Mouse (Mus musculus) lung, embryonic 14.5 days (tissue): ENCODE measurements around the gene Mybpc2. TPM values are rescaled to one million over a fixed set of nuclear protein-coding genes. Genes with fewer than 3 reads are reported as not detected.
A peak's percentile ranks its signal among the peaks of the same experiment; 100 is the strongest.

Experiments
- ATAC-seq: fragments of 200-750 bp; cut with Nextera tagmentation; 2 replicates; pipeline ENCODE4 v1.8.0; 2017; ENCODE audit warnings: mild to moderate bottlenecking, moderate TSS enrichment, moderate library complexity; ENCODE audit not compliant: insufficient read depth
- DNase-seq: peaks from one replicate; pipeline ENCODE4 v3.0.0-alpha.2; 2015
- H3K27ac ChIP-seq: fragments of 300-500 bp; sonication (generic); 2 replicates; pipeline ENCODE4 v1.5.1; 2014; ENCODE audit warnings: low read depth, mild to moderate bottlenecking, moderate library complexity
- H3K27me3 ChIP-seq: fragments of 300-500 bp; sonication (generic); 2 replicates; pipeline ENCODE4 v1.6.1; 2014; ENCODE audit warnings: low read length, control low read depth; ENCODE audit not compliant: insufficient read depth
- H3K36me3 ChIP-seq: fragments of 300-500 bp; sonication (generic); 2 replicates; pipeline ENCODE4 v1.6.1; 2014; ENCODE audit warnings: control low read depth; ENCODE audit not compliant: insufficient read depth
- H3K4me1 ChIP-seq: fragments of 300-500 bp; sonication (generic); 2 replicates; pipeline ENCODE4 v1.6.1; 2014; ENCODE audit warnings: antibody characterized with exemption, control low read depth; ENCODE audit not compliant: insufficient read depth
- H3K4me2 ChIP-seq: fragments of 300-500 bp; sonication (generic); 2 replicates; pipeline ENCODE4 v1.6.1; 2014; ENCODE audit warnings: mild to moderate bottlenecking
- H3K4me3 ChIP-seq: fragments of 300-500 bp; sonication (generic); 2 replicates; pipeline ENCODE4 v1.5.1; 2014; ENCODE audit warnings: low read depth, low read length
- H3K9ac ChIP-seq: fragments of 300-500 bp; sonication (generic); 2 replicates; pipeline ENCODE4 v1.6.1; 2014
- H3K9me3 ChIP-seq: fragments of 300-500 bp; sonication (generic); 2 replicates; pipeline ENCODE4 v1.6.1; 2016; ENCODE audit warnings: low read depth, low read length, control low read depth
- CTCF ChIP-seq: IDR thresholded peaks from 2 replicates; pipeline ENCODE4 v1.5.1; 2016; ENCODE audit warnings: antibody characterized with exemption, low read depth
- WGBS: fragments of 180-500 bp; shearing (Covaris S2); extraction: QIAGEN DNeasy Blood & Tissue Kit; methylation state at CpG from one replicate; pipeline ENCODE4 v1.1.7; 2014; 5-methylcytosine and 5-hydroxymethylcytosine counted together
- polyA plus RNA-seq: library from polyadenylated mRNA; unstranded; fragments of >200 nt; fragmentation: Nextera tagmentation; extraction: Ambion mirVana; gene quantifications from 2 replicates; pipeline ENCODE4 v1.2.1, GENCODE M21; 2014

Gene Mybpc2
- polyA plus RNA-seq, 1 experiment from 2014 or later: 0.14 TPM

GRCm38 (mm10) chr7:44500046-44500445 lies 24.4 kb downstream of the Mybpc2 start:
- no peak overlapping the region for H3K27ac ChIP-seq
- 45% methylated on average over 20 of the region's 20 CpGs for WGBS
- no peak overlapping the region for H3K9ac ChIP-seq
- no peaks in the 10 kb centered on the region for H3K9me3 ChIP-seq
- DNase-seq: no peak
- peaks cover 7% of the 10 kb centered on the region for H3K4me1 ChIP-seq
- TF ChIP-seq CTCF: no peak
- no peak overlapping the region for H3K4me2 ChIP-seq
- H3K27me3 ChIP-seq: peaks cover 4% of the 10 kb centered on the region; the same call in 1 of the 2 replicates
- no peak for ATAC-seq
- no peak overlapping the region for H3K4me3 ChIP-seq
- no peaks in the 10 kb centered on the region for H3K36me3 ChIP-seq

GRCm38 (mm10) chr7:44498922-44499321 lies 25.5 kb downstream of the Mybpc2 start:
- Histone ChIP-seq H3K27me3 (peaks cover 4% of the 10 kb centered on the region; the same call in 1 of the 2 replicates), H3K4me1 (peaks cover 7% of the 10 kb centered on the region), H3K36me3 (peaks cover 3% of the 10 kb centered on the region; the same call in 1 of the 2 replicates), H3K4me3 (no peak overlapping the region), H3K4me2 (no peak overlapping the region), H3K27ac (no peak overlapping the region), H3K9ac (no peak overlapping the region), H3K9me3 (no peaks in the 10 kb centered on the region)
- DNase-seq (no peak), ATAC-seq (no peak)
- no peak for TF ChIP-seq CTCF
- 69% methylated on average over 1 of the region's 1 CpGs for WGBS

GRCm38 (mm10) chr7:44497361-44498055 lies 26.9 kb downstream of the Mybpc2 start:
- peaks cover 11% of the 10 kb centered on the region for H3K36me3 ChIP-seq
- peak overlapping the region; percentile 70 for H3K4me3 ChIP-seq
- no peaks in the 10 kb centered on the region for H3K9me3 ChIP-seq
- peak overlapping the region; percentile 80; the same call in 1 of the 2 replicates for H3K9ac ChIP-seq
- TF ChIP-seq CTCF: no peak
- no peak overlapping the region for H3K27ac ChIP-seq
- 74% methylated on average over 10 of the region's 10 CpGs for WGBS
- H3K27me3 ChIP-seq: peaks cover 4% of the 10 kb centered on the region; the same call in 1 of the 2 replicates
- H3K4me1 ChIP-seq: peaks cover 7% of the 10 kb centered on the region
- peak overlapping the region; percentile 94 for H3K4me2 ChIP-seq
- ATAC-seq (no peak), DNase-seq (no peak)

GRCm38 (mm10) chr7:44496771-44497109 lies 27.7 kb downstream of the Mybpc2 start:
- Histone ChIP-seq H3K27ac (peak overlapping the region; percentile 86), H3K9ac (peak overlapping the region; percentile 80), H3K36me3 (peaks cover 18% of the 10 kb centered on the region), H3K9me3 (no peaks in the 10 kb centered on the region), H3K4me3 (peak overlapping the region; percentile 70), H3K4me1 (peaks cover 7% of the 10 kb centered on the region), H3K4me2 (peak overlapping the region; percentile 94), H3K27me3 (peaks cover 4% of the 10 kb centered on the region; the same call in 1 of the 2 replicates)
- DNase-seq: no peak
- ATAC-seq: no peak
- WGBS: 1% methylated on average over 26 of the region's 26 CpGs
- peak; percentile 38 for TF ChIP-seq CTCF

- Histone ChIP-seq H3K27me3 (peaks cover 4% of the 10 kb centered on the region; the same call in 1 of the 2 replicates), H3K9me3 (no peaks in the 10 kb centered on the region), H3K9ac (peak within 1 kb of the TSS; percentile 80), H3K27ac (peak within 1 kb of the TSS; percentile 91), H3K4me1 (peaks cover 7% of the 10 kb centered on the region), H3K4me2 (peak within 1 kb of the TSS; percentile 94), H3K4me3 (peak within 1 kb of the TSS; percentile 70), H3K36me3 (peaks cover 23% of the 10 kb centered on the region)
- TF ChIP-seq CTCF: no peak
- under 1% methylated on average over 58 of the region's 58 CpGs for WGBS
- ATAC-seq (peak; percentile 96), DNase-seq (peak; percentile 100)
Measured at GRCm38 (mm10) chr7:44495992-44496770, 28.3 kb downstream of the Mybpc2 start, which contains the start of the genes Emc10 and Fam71e1. Emc10 (minus strand) TSS chr7:44496529. Fam71e1 (plus strand) TSS chr7:44496581.

- DNase-seq: no peak
- H3K4me1 ChIP-seq: peaks cover 7% of the 10 kb centered on the region
- no peak for ATAC-seq
- H3K4me3 ChIP-seq: peak overlapping the region; percentile 70
- no peaks in the 10 kb centered on the region for H3K9me3 ChIP-seq
- no peak for TF ChIP-seq CTCF
- peak overlapping the region; percentile 80 for H3K9ac ChIP-seq
- WGBS: 73% methylated on average over 7 of the region's 7 CpGs
- H3K36me3 ChIP-seq: peaks cover 33% of the 10 kb centered on the region
- peak overlapping the region; percentile 94 for H3K4me2 ChIP-seq
- H3K27me3 ChIP-seq: peaks cover 4% of the 10 kb centered on the region; the same call in 1 of the 2 replicates
- H3K27ac ChIP-seq: no peak overlapping the region
Measured at GRCm38 (mm10) chr7:44495086-44495485, 29.4 kb downstream of the Mybpc2 start.

GRCm38 (mm10) chr7:44494681-44495080 lies 29.8 kb downstream of the Mybpc2 start:
- Histone ChIP-seq H3K9ac (no peak overlapping the region), H3K27ac (no peak overlapping the region), H3K9me3 (no peaks in the 10 kb centered on the region), H3K4me3 (no peak overlapping the region), H3K27me3 (peaks cover 3% of the 10 kb centered on the region; the same call in 1 of the 2 replicates), H3K36me3 (peaks cover 37% of the 10 kb centered on the region), H3K4me1 (peaks cover 7% of the 10 kb centered on the region), H3K4me2 (peak overlapping the region; percentile 94; the same call in 1 of the 2 replicates)
- no peak for DNase-seq
- WGBS: 90% methylated on average over 12 of the region's 12 CpGs
- no peak for ATAC-seq
- TF ChIP-seq CTCF: no peak
